Mouse (Mus musculus) C2C12 (cell line): ENCODE data around the gene Ccdc34.

Source experiments
- CEBPB ChIP-seq: IDR thresholded peaks from one replicate; pipeline ENCODE4 v1.6.1; 2011; ENCODE audit warnings: low read depth, mild to moderate bottlenecking, control low read depth, moderate library complexity
- CTCF ChIP-seq: IDR thresholded peaks from one replicate; pipeline ENCODE4 v1.5.1; 2011; ENCODE audit not compliant: control insufficient read depth, insufficient read depth, insufficient read length
- MAX ChIP-seq: IDR thresholded peaks from one replicate; pipeline ENCODE4 v1.6.1; 2011; ENCODE audit warnings: mild to moderate bottlenecking, control low read depth
- USF1 ChIP-seq: IDR thresholded peaks from one replicate; pipeline ENCODE4 v1.6.1; 2011; ENCODE audit warnings: low read depth, mild to moderate bottlenecking, control low read depth, moderate library complexity

DNA sequence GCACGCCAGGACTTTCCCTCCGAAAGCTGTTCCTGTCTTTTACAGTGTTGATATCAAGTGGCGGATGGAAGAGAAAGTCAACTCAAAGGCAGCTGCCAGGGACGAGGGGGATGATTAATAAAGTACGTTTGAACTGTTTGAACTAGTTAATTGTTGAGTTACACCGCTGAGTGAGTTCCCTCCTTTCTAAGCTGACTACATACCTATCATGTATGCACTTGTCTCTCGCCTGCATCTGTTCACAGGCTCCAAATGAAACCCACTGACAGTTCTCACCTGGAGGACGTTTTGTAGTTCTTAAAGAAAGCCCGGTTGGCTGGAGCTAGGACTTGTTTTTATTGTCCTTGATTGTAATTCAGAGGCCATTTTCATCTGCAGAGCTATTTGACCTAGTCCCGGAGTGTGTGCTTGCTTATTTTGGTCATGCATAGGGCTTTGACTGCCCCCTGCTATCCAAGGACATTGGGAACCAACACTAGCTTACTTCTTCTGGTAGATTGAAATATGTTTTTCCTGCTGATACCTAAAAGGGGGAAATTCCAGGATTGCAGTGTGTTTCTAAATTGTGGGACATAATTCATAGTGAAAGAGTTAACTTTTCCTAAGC is 47.6 kb upstream of the Ccdc34 start:
- TF ChIP-seq CTCF (no peak), MAX (no peak), CEBPB (no peak), USF1 (no peak)
